Mouse (Mus musculus): ENCODE measurements at regions not wholly inside any gene's neighbourhood (a gene's known extent, or its start where the extent isn't known, plus 50 kb on each side); places are given as distances from the start of the nearest gene placed in this dataset.

- DNase-seq (ENCODE audit: low spot score in 2 of 2), result peak; percentile 35 to 37
Observed at GRCm38 (mm10) chr8:90504521-90504920, 156.4 kb upstream of the Tox3 start.

DNA sequence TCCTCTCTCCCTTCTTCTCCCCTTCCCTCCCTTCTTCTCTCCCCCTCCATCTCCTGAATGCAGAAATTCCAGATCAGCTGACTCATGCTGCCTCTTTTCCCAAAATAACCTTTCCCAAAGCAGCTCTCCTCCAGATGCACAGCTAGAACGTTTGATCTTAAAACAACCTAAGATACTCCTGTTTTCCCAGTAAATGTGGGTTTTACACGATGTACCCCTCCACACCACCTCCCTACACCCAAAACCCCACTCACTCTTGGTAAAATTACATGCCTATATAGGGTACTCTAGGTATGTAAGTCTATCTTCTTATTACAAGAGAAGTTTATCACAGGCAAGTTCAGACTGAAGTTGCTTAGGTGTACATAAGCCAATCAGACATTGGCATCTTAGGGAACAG is 155.2 kb upstream of the Tox3 start:
- peak in 1 of 2 experiments; percentile 60 for DNase-seq (ENCODE audit: low spot score in 2 of 2)

- peak; percentile 30 to 49 for DNase-seq (ENCODE audit: low spot score in 2 of 2)
Observed at GRCm38 (mm10) chr8:90502879-90503278, 154.7 kb upstream of the Tox3 start.

DNA sequence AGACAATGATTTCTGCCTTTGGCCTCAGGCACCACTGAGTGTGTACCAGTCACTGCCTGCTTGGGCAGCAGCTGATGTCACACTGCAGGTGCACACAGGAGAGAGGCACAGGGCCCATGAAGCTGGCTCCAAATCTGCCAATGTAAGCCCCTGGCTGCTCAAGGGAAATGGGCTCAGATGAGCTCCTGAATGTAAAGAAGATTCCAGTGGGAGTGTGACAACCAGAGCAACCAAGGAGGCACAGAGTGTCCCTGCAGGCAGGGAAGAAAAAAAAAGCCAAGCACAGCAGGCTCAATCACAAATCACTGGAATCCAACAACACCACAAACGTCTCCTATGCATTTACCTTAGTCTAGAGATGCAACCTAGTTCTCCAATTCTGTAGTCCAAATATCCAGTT is 151.2 kb upstream of the Tox3 start:
- DNase-seq (ENCODE audit: low spot score in 2 of 2), result peak in 1 of 2 experiments; percentile 27

DNA sequence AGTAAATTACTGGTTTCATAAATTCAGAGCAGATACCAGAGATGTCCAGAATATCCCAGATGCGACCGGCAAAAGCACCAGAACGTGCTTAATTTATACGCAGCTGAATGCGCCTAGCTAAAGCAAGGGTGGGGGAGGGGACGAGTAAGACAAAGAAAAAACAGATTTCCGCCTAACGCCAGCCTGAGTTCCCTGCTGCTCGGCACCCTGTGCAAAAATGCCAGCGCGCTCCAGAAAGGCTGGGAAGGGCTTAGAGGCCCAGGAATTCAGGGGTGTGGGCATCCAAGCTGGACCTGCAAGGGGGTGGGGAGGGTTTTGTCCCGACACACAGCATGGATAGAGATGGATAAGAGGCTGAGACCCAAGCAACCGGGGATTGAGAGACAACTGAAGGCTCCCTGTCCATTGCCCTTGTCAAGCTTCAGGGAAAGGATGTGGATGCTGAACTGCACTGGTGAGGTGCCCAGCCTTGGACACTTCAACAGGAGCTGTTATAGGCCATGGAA is 148.6 kb upstream of the Tox3 start:
- DNase-seq (ENCODE audit: low spot score in 2 of 2), result no peak

- DNase-seq (ENCODE audit: low spot score in 2 of 2), result no peak
Observed at GRCm38 (mm10) chr8:90495943-90496371, 147.8 kb upstream of the Tox3 start.

DNA sequence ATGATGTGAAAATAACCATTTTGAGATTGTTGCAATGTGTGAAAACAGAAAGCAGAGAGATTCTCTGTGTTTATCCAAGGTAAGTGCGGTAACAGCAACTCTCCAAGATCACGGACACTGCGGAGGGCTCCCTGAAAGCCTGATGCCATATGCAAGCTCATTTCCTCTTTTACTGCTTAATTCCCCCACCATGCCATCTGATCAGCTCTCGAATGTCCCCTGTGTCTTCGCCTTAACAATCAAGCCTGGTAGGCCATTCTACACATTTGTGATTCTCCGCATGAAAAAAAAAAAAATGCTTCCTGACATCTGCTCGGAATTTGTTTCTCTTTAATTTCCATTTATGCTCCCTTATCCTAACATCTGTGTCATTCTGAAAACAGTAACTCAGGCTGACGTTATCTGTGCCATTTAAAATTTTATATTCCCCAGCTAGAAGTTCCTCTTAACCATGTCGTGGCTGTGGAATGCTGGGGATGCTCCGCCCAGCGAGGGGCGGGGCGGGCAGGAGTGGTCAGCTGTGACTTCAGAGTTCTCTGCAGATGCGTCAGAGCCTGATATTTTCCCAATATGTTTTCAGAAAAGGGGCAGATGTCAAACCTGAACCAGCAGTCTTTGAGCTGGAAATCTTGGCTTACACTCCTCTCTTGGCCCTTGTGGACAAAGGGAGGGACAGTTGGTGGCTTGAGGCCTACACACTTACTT is 144.5 kb upstream of the Tox3 start:
- DNase-seq (ENCODE audit: low spot score in 2 of 2), result no peak

- no peak for DNase-seq (ENCODE audit: low spot score in 2 of 2)
Observed at GRCm38 (mm10) chr8:90491691-90492090, 143.5 kb upstream of the Tox3 start.

DNA sequence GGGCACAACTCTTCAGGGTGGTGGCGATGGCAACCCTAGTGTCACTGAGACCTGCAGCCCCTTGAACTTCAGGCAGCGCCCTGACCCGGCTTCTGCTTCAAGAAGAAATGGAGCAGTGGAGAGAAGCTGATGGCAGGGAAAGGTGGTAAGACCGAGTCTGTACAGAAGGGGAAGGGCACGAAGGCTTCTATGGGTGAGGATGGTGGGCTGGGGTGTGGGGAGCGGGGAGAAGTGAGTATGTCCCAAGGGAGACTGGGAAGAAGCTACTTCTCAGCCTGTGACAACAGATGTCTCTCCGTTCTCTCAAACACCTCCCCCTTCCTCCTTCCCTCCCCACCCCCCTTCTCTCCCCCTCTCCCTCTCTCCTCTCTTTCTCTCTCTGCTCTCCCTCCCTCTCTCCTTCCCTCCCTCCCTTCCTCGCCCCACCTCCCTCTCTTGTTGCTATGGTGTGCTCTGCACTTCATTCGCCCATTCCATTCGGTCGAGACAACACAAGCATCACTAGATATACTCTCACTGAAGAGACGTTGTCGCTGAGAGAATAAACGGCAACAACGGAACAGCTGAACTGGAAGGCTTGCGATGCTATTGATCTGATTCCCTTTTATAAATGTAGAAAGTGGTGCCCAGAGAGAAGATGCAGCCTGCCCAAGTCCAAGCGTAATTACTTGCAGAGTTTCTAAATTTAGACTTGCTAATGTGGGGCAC is 142.7 kb upstream of the Tox3 start:
- no peak for DNase-seq (ENCODE audit: low spot score in 2 of 2)

DNA sequence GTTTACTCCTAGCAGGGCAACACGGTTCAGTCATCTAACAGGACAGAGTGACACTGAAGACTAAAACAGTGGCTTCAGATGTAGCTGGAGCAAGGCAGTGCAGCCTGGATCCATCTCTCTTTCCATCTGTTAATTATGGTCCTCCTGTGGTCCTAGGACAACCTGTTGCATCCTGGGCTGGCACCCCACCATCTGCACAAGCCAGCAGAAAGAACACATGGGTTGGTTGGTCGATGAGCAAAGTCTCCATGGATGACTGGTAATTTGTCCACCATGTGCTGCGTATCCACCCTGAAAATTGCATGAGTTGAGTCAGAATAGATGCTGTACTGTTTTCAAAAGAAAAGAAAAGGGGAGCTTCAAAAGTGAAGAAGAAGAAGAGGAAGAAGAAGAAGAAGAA is 138.4 kb upstream of the Tox3 start:
- no peak for DNase-seq (ENCODE audit: low spot score in 2 of 2)

DNA sequence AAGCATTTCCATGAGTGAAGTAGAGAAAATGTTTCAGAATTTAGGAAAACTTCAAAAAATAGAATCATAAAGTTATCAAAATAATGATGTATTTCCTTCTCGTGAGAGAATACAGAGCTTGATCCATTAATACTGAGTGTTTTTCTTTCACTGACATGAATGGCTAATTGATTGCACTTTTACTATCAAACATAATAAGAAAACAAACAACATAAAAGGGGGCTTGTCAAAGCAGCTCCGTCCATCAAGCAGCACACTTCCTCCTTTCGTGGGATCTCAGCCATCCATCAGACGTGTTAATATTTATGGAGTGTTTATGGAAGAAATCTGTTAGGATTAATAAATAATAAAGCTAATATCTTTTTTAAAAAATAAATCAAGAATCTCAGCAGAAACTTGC is 130.0 kb upstream of the Tox3 start:
- no peak for DNase-seq (ENCODE audit: low spot score in 2 of 2)

DNA sequence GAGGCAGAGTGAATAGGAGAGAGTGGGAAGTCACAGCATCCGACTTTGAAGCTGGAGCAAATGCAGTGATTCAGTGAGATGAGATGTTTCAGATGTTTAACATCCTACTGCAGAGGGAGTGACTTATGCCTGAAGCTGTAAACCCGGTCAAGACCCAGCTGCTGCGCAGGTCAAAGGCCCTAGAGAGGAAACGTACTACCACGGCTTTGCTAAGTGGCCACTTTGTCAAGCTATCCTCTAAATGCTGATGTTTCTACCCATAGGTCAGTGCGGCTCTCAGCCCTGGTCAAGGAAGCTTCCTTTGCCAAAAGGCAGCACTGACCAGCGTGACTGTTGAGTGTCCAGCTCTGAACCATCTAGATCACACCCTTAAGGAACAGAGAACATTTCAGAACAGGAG is 125.9 kb upstream of the Tox3 start:
- no peak for DNase-seq (ENCODE audit: low spot score in 2 of 2)

DNA sequence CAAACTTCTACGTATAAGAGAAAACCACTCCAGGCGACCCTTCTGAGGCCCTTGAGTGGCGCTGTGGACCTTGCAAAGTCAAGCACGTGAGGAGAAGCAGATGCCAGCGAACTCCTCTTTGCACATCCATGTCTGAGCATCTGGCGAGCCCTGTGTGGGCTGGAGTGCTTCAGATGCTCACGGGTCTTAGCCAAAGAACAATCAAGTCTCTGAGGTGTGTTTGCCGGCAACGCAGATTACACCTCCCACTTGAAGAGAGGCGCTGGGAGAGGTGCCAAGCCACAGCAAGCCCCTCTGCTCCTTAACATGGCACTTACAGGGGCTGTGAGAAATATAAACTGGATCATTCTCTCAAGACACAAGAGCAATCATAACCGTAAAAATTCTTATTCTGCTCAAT is 122.7 kb upstream of the Tox3 start:
- DNase-seq (ENCODE audit: low spot score in 2 of 2), result peak in 1 of 2 experiments; percentile 30

DNA sequence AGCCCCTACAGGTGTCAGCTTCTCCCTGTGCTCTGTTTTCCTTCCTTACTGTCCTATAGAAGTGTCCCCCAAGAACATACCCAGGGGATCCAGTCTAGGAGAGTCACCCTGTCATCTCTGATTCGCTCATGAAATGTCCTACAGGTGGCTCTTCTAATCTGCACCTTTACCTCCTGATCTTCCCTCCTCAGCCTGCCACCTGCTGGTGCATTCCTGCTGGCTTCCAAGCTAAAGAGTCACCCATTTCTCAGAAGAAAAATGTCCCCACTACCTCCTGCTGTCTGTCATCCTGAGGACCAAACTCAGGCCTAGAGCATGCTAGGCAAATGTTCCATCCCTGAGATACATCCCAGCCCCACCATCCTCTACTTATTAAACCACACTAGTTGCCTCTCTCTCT is 115.6 kb upstream of the Tox3 start:
- DNase-seq (ENCODE audit: low spot score in 2 of 2), result no peak

DNA sequence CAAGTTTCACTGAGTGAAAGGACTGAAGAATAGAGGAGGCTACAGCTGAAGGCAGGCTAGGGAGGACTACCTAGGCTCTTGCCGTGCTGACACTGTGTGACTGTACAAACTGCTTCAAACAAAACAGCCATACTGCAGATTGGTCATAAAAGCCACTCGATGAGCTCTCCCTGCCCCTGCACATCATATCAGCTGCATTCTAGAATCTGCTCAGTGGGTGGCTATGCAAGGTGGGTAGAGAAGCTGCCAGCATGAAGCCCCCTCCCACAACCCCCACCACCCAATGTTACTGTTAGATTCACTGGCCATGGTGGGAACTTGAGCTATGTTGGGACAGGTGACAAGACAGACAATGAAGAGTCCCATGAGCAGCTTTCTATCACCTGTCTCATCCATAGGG is 107.2 kb upstream of the Tox3 start:
- DNase-seq (ENCODE audit: low spot score in 2 of 2), result no peak

- DNase-seq (ENCODE audit: low spot score in 2 of 2), result peak in 1 of 2 experiments; percentile 16
Observed at GRCm38 (mm10) chr8:90454130-90454529, 106.0 kb upstream of the Tox3 start.

DNA sequence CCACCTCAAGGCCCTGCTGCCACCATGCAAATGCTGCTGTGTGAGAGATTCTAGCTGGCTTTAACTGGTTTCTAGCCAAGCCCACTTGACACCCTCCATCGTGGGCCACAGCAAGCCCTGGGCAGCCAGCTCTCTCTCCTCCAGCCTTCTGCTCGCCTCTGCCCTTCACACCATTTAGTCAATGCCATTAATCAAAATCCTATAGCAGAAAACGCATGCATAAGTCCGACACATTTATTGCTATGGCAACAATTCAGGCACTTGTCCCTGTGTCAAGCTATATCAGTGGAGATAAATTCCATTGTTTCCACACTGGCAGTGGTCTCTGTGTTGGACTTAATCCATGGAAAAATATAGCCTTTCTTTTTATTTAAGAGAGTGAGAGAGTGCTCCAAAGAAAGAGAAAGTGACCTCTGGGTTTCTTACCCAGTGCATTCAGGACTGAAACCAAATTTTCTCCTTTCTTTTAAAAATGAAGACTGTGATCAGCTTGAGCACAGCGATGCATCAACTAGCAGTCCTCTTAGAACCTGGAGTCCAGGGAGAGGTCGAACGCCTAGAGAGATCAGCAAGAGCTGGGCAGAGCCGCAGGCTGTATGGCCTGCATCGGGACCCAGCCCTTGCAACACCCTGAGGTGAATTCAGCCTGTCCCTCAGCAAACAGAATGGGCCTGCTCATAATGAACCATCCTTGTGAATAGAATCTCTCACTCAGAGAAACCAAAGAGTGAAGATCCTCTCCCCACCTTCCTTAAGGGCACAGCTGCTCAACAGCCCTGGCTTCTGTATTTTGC is 93.1 kb upstream of the Tox3 start:
- no peak for DNase-seq (ENCODE audit: low spot score in 2 of 2)

DNA sequence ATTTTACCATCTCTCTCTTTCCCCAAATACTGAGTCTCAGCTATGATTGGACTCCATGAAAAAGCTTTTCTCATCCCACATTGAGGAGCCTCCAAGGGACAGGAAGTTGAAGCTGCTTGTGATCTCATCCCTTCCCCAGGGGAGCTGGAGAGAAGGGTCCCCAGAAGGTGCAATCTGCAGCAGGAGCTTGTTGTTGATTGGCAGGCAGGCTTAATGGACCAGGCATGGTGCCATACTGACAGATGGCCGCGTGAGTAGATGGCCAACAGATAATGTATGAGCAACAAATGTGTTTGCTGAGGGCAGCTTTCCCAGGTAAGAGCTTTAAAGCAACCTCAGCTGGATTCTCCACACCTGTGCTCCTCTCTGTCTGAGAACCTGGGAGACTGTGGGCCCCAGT is 65.9 kb upstream of the Tox3 start:
- no peak for DNase-seq (ENCODE audit: low spot score in 2 of 2)
